Mouse (Mus musculus) liver, embryonic 14.5 days (tissue): ENCODE results near the gene Fam24a.
A peak's percentile ranks its signal among the peaks of the same experiment; 100 is the strongest.

Experiments
- CTCF ChIP-seq: IDR thresholded peaks from 2 replicates; pipeline ENCODE4 v1.5.1; 2016; ENCODE audit warnings: antibody characterized with exemption, low read depth, control low read depth
- EP300 ChIP-seq: IDR thresholded peaks from 2 replicates; pipeline ENCODE4 v1.6.1; 2016; ENCODE audit warnings: antibody characterized with exemption, low read depth

- peak; percentile 36; the same call in 1 of the 2 replicates for TF ChIP-seq CTCF
- TF ChIP-seq EP300, result no peak
Observed at GRCm38 (mm10) chr7:131371880-131372651, 38.4 kb downstream of the Fam24a start.
